Mouse (Mus musculus): ENCODE measurements around the gene Ube2d3. TPM values are rescaled to one million over a fixed set of nuclear protein-coding genes. Genes with fewer than 3 reads are reported as not detected.

The Ube2d3 gene
- polyA plus RNA-seq, 1 experiment from 2014 or later: 565 TPM

- 91% methylated on average over 7 of the region's 7 CpGs for WGBS
- no peaks in the 10 kb centered on the region for H3K27me3 ChIP-seq (ENCODE audit: poor library complexity, severe bottlenecking)
- H3K9me3 ChIP-seq: no peaks in the 10 kb centered on the region
- H3K36me3 ChIP-seq (replicated peaks): no peaks in the 10 kb centered on the region
- H3K4me3 ChIP-seq: no peak overlapping the region
- no peaks in the 10 kb centered on the region for H3K4me1 ChIP-seq
- no peak for DNase-seq (ENCODE audit: extremely low spot score, low spot score)
- no peak overlapping the region for H3K27ac ChIP-seq
Observed at GRCm38 (mm10) chr3:135507506-135507905, 69.6 kb downstream of the Ube2d3 start.

GRCm38 (mm10) chr3:135508191-135508590 lies 70.2 kb downstream of the Ube2d3 start:
- H3K9me3 ChIP-seq: no peaks in the 10 kb centered on the region
- H3K27me3 ChIP-seq (ENCODE audit: poor library complexity, severe bottlenecking): no peaks in the 10 kb centered on the region
- no peak for DNase-seq (ENCODE audit: extremely low spot score, low spot score)
- 73% methylated on average over 1 of the region's 1 CpGs for WGBS
- H3K4me1 ChIP-seq: peaks cover 3% of the 10 kb centered on the region
- no peak overlapping the region for H3K4me3 ChIP-seq
- H3K36me3 ChIP-seq (replicated peaks): no peaks in the 10 kb centered on the region
- no peak overlapping the region for H3K27ac ChIP-seq

GRCm38 (mm10) chr3:135510372-135510771 lies 72.4 kb downstream of the Ube2d3 start:
- 96% methylated on average over 3 of the region's 3 CpGs for WGBS

DNA sequence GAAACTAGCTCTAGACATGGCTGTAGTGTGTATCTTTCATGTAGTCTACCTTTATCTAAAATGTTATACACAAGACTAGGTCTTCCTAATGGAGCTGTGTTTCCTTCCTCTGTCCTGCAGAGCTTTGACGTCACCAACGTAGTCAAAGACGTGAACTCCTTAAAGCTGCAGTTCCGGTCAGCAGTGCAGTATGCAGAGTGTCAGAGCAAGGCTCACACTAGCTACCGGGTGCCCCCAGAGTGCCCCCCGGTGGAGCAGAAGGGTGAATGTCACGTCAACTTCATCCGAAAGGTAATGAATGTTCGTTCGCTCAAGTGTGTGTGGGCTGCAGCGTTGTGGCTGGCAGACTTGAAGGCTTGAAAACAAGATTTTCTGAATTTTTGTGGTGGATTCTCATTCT lies 73.7 kb downstream of the Ube2d3 start:
- WGBS: 54% methylated on average over 11 of the region's 11 CpGs
- no peak overlapping the region for H3K27ac ChIP-seq
- DNase-seq (ENCODE audit: extremely low spot score, low spot score): no peak

More at GRCm38 (mm10) chr3:135510372-135510771, 72.4 kb downstream of the Ube2d3 start:
- Histone ChIP-seq H3K4me1 (peaks cover 8% of the 10 kb centered on the region), H3K9me3 (no peaks in the 10 kb centered on the region), H3K27me3 (ENCODE audit: poor library complexity, severe bottlenecking) (no peaks in the 10 kb centered on the region), H3K27ac (no peak overlapping the region), H3K36me3 (replicated peaks) (no peaks in the 10 kb centered on the region), H3K4me3 (no peak overlapping the region)
- no peak for DNase-seq (ENCODE audit: extremely low spot score, low spot score)

DNA sequence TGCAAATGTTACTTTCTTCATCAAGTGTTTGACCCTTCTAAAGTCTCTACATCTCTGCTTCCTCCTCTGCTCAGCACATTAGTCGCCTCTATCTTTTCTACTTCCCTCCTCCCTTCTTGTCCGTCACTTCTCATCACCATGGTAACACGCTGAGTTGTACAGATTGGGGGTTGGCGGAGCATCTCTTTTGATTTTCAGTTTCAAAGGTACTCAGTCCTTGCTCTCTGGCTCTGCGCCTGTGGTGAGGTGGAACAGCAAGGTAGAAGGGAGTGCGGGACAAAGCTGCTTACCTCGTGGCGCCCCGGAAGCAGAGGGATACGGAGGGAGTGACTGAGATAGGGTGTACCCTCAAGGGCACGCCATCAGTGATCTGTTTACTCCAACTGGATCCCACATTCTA lies 75.3 kb downstream of the Ube2d3 start:
- Histone ChIP-seq H3K27ac (no peak overlapping the region), H3K4me1 (peaks cover 13% of the 10 kb centered on the region), H3K9me3 (no peaks in the 10 kb centered on the region), H3K36me3 (replicated peaks) (no peaks in the 10 kb centered on the region), H3K4me3 (peak overlapping the region; percentile 19), H3K27me3 (ENCODE audit: poor library complexity, severe bottlenecking) (no peaks in the 10 kb centered on the region)
- no peak for DNase-seq (ENCODE audit: extremely low spot score, low spot score)
- WGBS: 44% methylated on average over 11 of the region's 11 CpGs

More for the DNA sequence above, 73.7 kb downstream of the Ube2d3 start:
- Histone ChIP-seq H3K4me1 (peaks cover 9% of the 10 kb centered on the region), H3K4me3 (no peak overlapping the region), H3K9me3 (no peaks in the 10 kb centered on the region), H3K36me3 (replicated peaks) (no peaks in the 10 kb centered on the region), H3K27me3 (ENCODE audit: poor library complexity, severe bottlenecking) (no peaks in the 10 kb centered on the region)

DNA sequence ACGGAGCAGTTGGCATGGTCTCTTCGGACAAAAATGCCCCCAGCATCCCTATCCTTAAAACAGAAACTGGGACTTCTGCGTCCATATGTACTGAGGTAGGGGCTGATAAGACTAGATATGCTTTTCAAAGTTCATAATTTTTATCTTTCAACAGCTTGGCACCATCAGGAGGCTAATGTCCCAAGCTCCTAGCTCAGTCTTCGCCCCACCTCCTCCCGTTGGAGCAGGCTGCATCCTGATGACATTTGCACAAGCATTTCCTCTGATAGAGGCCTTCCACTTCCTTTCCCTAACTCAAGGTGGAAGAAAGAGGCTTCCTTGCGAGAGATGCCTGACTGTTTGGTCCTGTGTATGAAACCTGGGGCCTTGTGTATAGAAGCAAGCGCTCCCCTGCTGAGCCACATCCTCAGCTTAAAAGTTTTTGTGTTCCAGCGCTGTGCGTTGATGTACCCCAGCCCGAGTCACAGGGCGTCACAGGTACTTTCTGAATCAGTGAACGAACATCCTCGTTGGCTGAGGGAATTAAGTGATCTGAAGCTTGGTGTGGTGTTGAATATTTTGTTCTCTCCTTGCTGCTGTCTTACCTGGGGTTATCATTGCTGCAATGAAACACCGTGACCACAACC lies 76.0 kb downstream of the Ube2d3 start:
- H3K9me3 ChIP-seq: no peaks in the 10 kb centered on the region
- peaks cover 13% of the 10 kb centered on the region for H3K4me1 ChIP-seq
- H3K27me3 ChIP-seq (ENCODE audit: poor library complexity, severe bottlenecking): no peaks in the 10 kb centered on the region
- no peak for DNase-seq (ENCODE audit: extremely low spot score, low spot score)
- H3K36me3 ChIP-seq (replicated peaks): no peaks in the 10 kb centered on the region
- no peak overlapping the region for H3K27ac ChIP-seq
- no peak overlapping the region for H3K4me3 ChIP-seq
- 85% methylated on average over 14 of the region's 14 CpGs for WGBS

DNA sequence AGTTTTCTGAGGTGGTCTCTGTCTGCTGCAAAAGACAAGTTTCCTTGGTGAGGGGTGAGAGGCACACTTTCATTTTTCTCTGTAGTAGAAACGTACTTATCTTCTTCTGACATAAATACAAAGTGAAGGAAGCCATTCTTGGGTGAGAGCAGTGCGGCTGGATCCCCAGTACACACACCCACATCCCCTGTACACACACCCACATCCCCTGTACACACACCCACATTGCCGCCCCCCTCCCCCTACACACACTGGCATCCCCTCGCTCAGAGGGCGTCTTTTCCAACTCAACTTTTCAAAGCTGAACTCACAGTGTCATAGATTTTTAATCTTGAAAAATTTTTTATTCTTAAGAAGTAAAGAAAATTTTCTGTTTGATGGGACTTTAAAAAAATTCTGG lies 77.3 kb downstream of the Ube2d3 start:
- no peak overlapping the region for H3K27ac ChIP-seq
- H3K4me3 ChIP-seq: no peak overlapping the region

DNA sequence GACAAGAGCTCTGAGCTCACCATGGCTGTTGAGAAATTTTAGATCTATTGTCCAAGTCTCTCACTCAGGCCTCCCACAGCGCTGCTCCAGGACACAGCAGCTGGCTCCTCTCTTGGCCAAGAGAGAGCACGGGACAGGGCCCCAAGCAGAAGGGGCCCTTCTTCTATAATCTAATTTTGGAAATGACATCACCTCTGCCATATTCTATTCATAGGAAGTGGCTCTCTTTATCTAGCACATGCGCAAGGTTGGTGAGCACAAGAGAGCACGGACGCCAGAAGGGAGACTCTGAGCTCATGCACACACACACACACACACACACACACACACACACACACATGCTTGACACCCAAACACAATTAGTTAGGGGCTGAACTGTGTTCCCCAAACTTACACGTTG lies 78.9 kb downstream of the Ube2d3 start:
- H3K9me3 ChIP-seq: no peaks in the 10 kb centered on the region
- no peak for DNase-seq (ENCODE audit: extremely low spot score, low spot score)
- no peak overlapping the region for H3K27ac ChIP-seq
- H3K36me3 ChIP-seq (replicated peaks): no peaks in the 10 kb centered on the region
- H3K4me3 ChIP-seq: no peak overlapping the region
- WGBS: 73% methylated on average over 6 of the region's 6 CpGs
- H3K27me3 ChIP-seq (ENCODE audit: poor library complexity, severe bottlenecking): no peaks in the 10 kb centered on the region
- peaks cover 13% of the 10 kb centered on the region for H3K4me1 ChIP-seq

More for the DNA sequence above, 77.3 kb downstream of the Ube2d3 start:
- H3K27me3 ChIP-seq (ENCODE audit: poor library complexity, severe bottlenecking): no peaks in the 10 kb centered on the region
- H3K4me1 ChIP-seq: peaks cover 13% of the 10 kb centered on the region
- DNase-seq (ENCODE audit: extremely low spot score, low spot score): no peak
- no peaks in the 10 kb centered on the region for H3K9me3 ChIP-seq
- WGBS: 91% methylated on average over 5 of the region's 5 CpGs
- no peaks in the 10 kb centered on the region for H3K36me3 ChIP-seq (replicated peaks)

Other genes starting within 250 kb of the Ube2d3 start
- gene Cenpe, start 225.6 kb upstream of the Ube2d3 start, polyA plus RNA-seq (2016; fragmentation: Nextera tagmentation; extraction: Ambion mirVana): 41.9 and 42.1 TPM in 2 replicates
- 6.0 and 9.0 TPM in 2 replicates for gene Bdh2, start 156.9 kb upstream of the Ube2d3 start, polyA plus RNA-seq (2016; fragmentation: Nextera tagmentation; extraction: Ambion mirVana)
- gene Slc9b2, start 130.4 kb upstream of the Ube2d3 start, polyA plus RNA-seq (2016; fragmentation: Nextera tagmentation; extraction: Ambion mirVana): 5.6 and 7.2 TPM in 2 replicates
- gene Slc9b1, start 90.1 kb upstream of the Ube2d3 start, polyA plus RNA-seq (2016; fragmentation: Nextera tagmentation; extraction: Ambion mirVana): 0.34 and 0.38 TPM in 2 replicates
- gene Cisd2, start 14.2 kb upstream of the Ube2d3 start, polyA plus RNA-seq (2016; fragmentation: Nextera tagmentation; extraction: Ambion mirVana): 87.8 and 89.8 TPM in 2 replicates
- 3.9 and 4.4 TPM in 2 replicates for gene Manba, start 47.5 kb downstream of the Ube2d3 start, polyA plus RNA-seq (2016; fragmentation: Nextera tagmentation; extraction: Ambion mirVana)

All from forebrain, embryonic 10.5 days (tissue).